Mouse (Mus musculus) heart, postnatal 0 days (tissue): ENCODE data around the gene Ranbp3. TPM values are rescaled to one million over a fixed set of nuclear protein-coding genes. Genes with fewer than 3 reads are reported as not detected.

ENCODE experiments used
- ATAC-seq: fragments of 200-750 bp; cut with Nextera tagmentation; 2 replicates; pipeline ENCODE4 v1.8.0; 2017; ENCODE audit warnings: low read depth, moderate number of reproducible peaks, moderate library complexity; ENCODE audit not compliant: insufficient read depth
- DNase-seq: peaks from one replicate; pipeline ENCODE4 v3.0.0-alpha.2; 2016; ENCODE audit warnings: low spot score
- H3K27ac ChIP-seq: fragments of 300-500 bp; sonication (generic); 2 replicates; pipeline ENCODE4 v1.5.1; 2014; ENCODE audit warnings: low read depth, mild to moderate bottlenecking
- H3K27me3 ChIP-seq: fragments of 300-500 bp; sonication (generic); 2 replicates; pipeline ENCODE4 v1.6.1; 2014; ENCODE audit warnings: low read length, mixed read lengths; ENCODE audit not compliant: control insufficient read depth, insufficient read depth
- H3K36me3 ChIP-seq: fragments of 300-500 bp; sonication (generic); replicated peaks from 2 replicates; pipeline ENCODE4 v1.6.1; 2014; ENCODE audit warnings: low read length, mixed read lengths; ENCODE audit not compliant: control insufficient read depth, insufficient read depth
- H3K4me1 ChIP-seq: fragments of 300-500 bp; sonication (generic); 2 replicates; pipeline ENCODE4 v1.6.1; 2014; ENCODE audit warnings: antibody characterized with exemption; ENCODE audit not compliant: control insufficient read depth, insufficient read depth
- H3K4me2 ChIP-seq: fragments of 300-500 bp; sonication (generic); 2 replicates; pipeline ENCODE4 v1.6.1; 2014; ENCODE audit warnings: low read depth, mild to moderate bottlenecking, low read length, moderate library complexity
- H3K4me3 ChIP-seq: fragments of 300-500 bp; sonication (generic); 2 replicates; pipeline ENCODE4 v1.5.1; 2014; ENCODE audit warnings: low read depth, low read length
- H3K9ac ChIP-seq: fragments of 300-500 bp; sonication (generic); replicated peaks from 2 replicates; pipeline ENCODE4 v1.6.1; 2014; ENCODE audit warnings: low read depth, low read length, mixed read lengths
- H3K9me3 ChIP-seq: fragments of 300-500 bp; sonication (generic); replicated peaks from 2 replicates; pipeline ENCODE4 v1.6.1; 2016; ENCODE audit warnings: low read length; ENCODE audit not compliant: control insufficient read depth
- CTCF ChIP-seq: IDR thresholded peaks from 2 replicates; pipeline ENCODE4 v1.5.1; 2016; ENCODE audit warnings: antibody characterized with exemption, control low read depth, low read depth
- EP300 ChIP-seq: IDR thresholded peaks from 2 replicates; pipeline ENCODE4 v1.6.1; 2016; ENCODE audit warnings: antibody characterized with exemption, low read depth
- WGBS: fragments of 180-500 bp; shearing (Covaris S2); extraction: QIAGEN DNeasy Blood & Tissue Kit; methylation state at CpG from one replicate; pipeline ENCODE4 v1.1.7; 2014; 5-methylcytosine and 5-hydroxymethylcytosine counted together
- polyA plus RNA-seq: library from polyadenylated mRNA; unstranded; fragments of >200 nt; fragmentation: Nextera tagmentation; extraction: Ambion mirVana; gene quantifications from 2 replicates; pipeline ENCODE4 v1.2.1, GENCODE M21; 2015
- total RNA-seq: library from RNA; depleted of rRNA; stranded (reverse); fragments of >200 nt; gene quantifications from 2 replicates; pipeline ENCODE4 v1.2.3, GENCODE M21; 2014; ENCODE audit warnings: low replicate concordance

The Ranbp3 gene
- total and polyA plus RNA-seq, 2 experiments from 2014 or later, result 40.6 to 64.7 TPM

- H3K4me2 ChIP-seq, result no peak overlapping the region
- no peaks in the 10 kb centered on the region for H3K4me1 ChIP-seq
- no peaks in the 10 kb centered on the region for H3K36me3 ChIP-seq
- H3K27ac ChIP-seq, result no peak overlapping the region
- no peaks in the 10 kb centered on the region for H3K9me3 ChIP-seq
- WGBS, result 59% methylated on average over 3 of the region's 3 CpGs
- TF ChIP-seq EP300, result no peak
- TF ChIP-seq CTCF, result no peak
- no peak overlapping the region for H3K4me3 ChIP-seq
- ATAC-seq (0 out of 2 replicates have a peak, but pooled peaks have one; percentile 27), DNase-seq (no peak)
- no peaks in the 10 kb centered on the region for H3K27me3 ChIP-seq
- no peak overlapping the region for H3K9ac ChIP-seq
Measured at GRCm38 (mm10) chr17:56655311-56655710, 17.8 kb upstream of the Ranbp3 start.

GRCm38 (mm10) chr17:56656171-56656570 lies 16.9 kb upstream of the Ranbp3 start:
- no peak overlapping the region for H3K4me2 ChIP-seq
- WGBS, result 68% methylated on average over 6 of the region's 6 CpGs
- H3K27ac ChIP-seq, result no peak overlapping the region
- TF ChIP-seq CTCF (no peak), EP300 (no peak)
- no peaks in the 10 kb centered on the region for H3K36me3 ChIP-seq
- no peak overlapping the region for H3K9ac ChIP-seq
- no peak overlapping the region for H3K4me3 ChIP-seq
- no peaks in the 10 kb centered on the region for H3K4me1 ChIP-seq
- no peaks in the 10 kb centered on the region for H3K9me3 ChIP-seq
- no peak for ATAC-seq
- H3K27me3 ChIP-seq, result no peaks in the 10 kb centered on the region
- DNase-seq, result no peak

GRCm38 (mm10) chr17:56663659-56664058 lies 9.4 kb upstream of the Ranbp3 start:
- Histone ChIP-seq H3K9me3 (no peaks in the 10 kb centered on the region), H3K4me2 (no peak overlapping the region), H3K4me3 (no peak overlapping the region), H3K36me3 (no peaks in the 10 kb centered on the region), H3K9ac (no peak overlapping the region), H3K27ac (no peak overlapping the region), H3K4me1 (no peaks in the 10 kb centered on the region), H3K27me3 (no peaks in the 10 kb centered on the region)
- DNase-seq (no peak), ATAC-seq (no peak)
- no peak for TF ChIP-seq CTCF
- no peak for TF ChIP-seq EP300
- WGBS, result 61% methylated on average over 3 of the region's 3 CpGs

DNA sequence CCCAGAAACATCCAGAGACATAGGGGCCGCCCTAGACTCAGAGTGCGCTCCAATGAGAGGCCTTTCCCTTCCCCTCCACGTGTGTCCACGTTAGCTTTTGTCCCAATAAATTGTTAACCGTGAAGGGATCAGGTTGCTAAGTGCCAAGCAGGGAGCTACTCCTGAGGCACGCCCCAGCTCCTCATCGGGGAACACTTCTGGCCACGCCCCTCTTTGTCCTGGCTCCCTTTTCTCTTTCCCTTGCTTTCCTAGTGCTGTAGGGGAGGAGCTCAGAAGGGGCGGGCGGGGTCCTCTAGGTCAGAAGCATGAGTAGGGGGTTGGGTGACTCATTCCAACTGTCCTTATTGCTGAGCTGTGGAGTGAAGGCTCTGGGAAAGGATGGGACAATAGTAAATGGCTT lies 8.8 kb upstream of the Ranbp3 start:
- TF ChIP-seq EP300, result no peak
- TF ChIP-seq CTCF, result no peak
- Histone ChIP-seq H3K4me3 (no peak overlapping the region), H3K27me3 (no peaks in the 10 kb centered on the region), H3K4me1 (no peaks in the 10 kb centered on the region), H3K36me3 (no peaks in the 10 kb centered on the region), H3K27ac (no peak overlapping the region), H3K4me2 (no peak overlapping the region), H3K9ac (no peak overlapping the region), H3K9me3 (no peaks in the 10 kb centered on the region)
- WGBS, result 12% methylated on average over 10 of the region's 10 CpGs
- DNase-seq (no peak), ATAC-seq (no peak)

DNA sequence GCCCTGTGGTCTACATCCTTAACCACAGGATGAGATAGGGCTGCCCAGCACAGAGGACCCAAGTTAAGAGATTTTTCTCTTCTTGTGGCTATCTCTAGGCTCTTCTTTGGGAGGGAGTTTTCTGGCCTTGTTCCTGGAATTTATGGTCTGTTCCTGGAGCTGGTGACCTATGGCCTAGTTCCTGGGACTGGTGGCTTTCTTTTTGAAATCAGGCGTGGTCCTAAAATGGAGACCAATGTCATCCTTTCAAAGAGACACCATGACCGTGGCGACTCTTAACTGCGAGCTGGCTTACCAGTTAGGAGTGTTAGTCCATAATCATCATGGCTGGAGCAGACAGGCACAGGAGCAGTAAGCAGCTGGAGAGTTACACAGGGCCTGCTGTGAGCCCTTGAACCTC lies 6.7 kb upstream of the Ranbp3 start:
- no peak overlapping the region for H3K27ac ChIP-seq
- H3K9me3 ChIP-seq, result no peaks in the 10 kb centered on the region
- WGBS, result 81% methylated on average over 4 of the region's 4 CpGs
- no peaks in the 10 kb centered on the region for H3K27me3 ChIP-seq
- TF ChIP-seq EP300 (no peak), CTCF (no peak)
- ATAC-seq (no peak), DNase-seq (no peak)
- no peak overlapping the region for H3K9ac ChIP-seq
- H3K4me3 ChIP-seq, result no peak overlapping the region
- no peak overlapping the region for H3K4me2 ChIP-seq
- no peaks in the 10 kb centered on the region for H3K36me3 ChIP-seq
- H3K4me1 ChIP-seq, result no peaks in the 10 kb centered on the region

- H3K9ac ChIP-seq, result no peak overlapping the region
- no peaks in the 10 kb centered on the region for H3K36me3 ChIP-seq
- 61% methylated on average over 3 of the region's 3 CpGs for WGBS
- DNase-seq (no peak), ATAC-seq (no peak)
- no peak overlapping the region for H3K4me2 ChIP-seq
- no peaks in the 10 kb centered on the region for H3K9me3 ChIP-seq
- H3K27me3 ChIP-seq, result no peaks in the 10 kb centered on the region
- TF ChIP-seq CTCF (no peak), EP300 (no peak)
- H3K4me1 ChIP-seq, result no peaks in the 10 kb centered on the region
- H3K27ac ChIP-seq, result no peak overlapping the region
- no peak overlapping the region for H3K4me3 ChIP-seq
Measured at GRCm38 (mm10) chr17:56667591-56667990, 5.5 kb upstream of the Ranbp3 start.
